Mouse (Mus musculus) heart, adult 2 months (tissue): Measurements from ENCODE around the gene Pdzd7.

Experiments
- CTCF ChIP-seq: fragments of 200-600 bp; IDR thresholded peaks from 2 replicates; pipeline ENCODE4 v1.8.1; 2022; ENCODE audit warnings: antibody characterized with exemption, mild to moderate bottlenecking, moderate library complexity
- POLR2A ChIP-seq: fragments of 200-500 bp; IDR thresholded peaks from 2 replicates; pipeline ENCODE4 v1.6.1; 2011; ENCODE audit warnings: mild to moderate bottlenecking, low read depth, low read length, control low read depth; ENCODE audit not compliant: insufficient read depth

GRCm38 (mm10) chr19:44992246-44992645 lies 53.3 kb downstream of the Pdzd7 start:
- TF ChIP-seq CTCF = no peak
- no peak for TF ChIP-seq POLR2A
